Mouse (Mus musculus): ENCODE data around the gene Gm49333.

The Gm49333 gene

GRCm38 (mm10) chr16:20677974-20678675 lies 66.7 kb downstream of the Gm49333 start:
- DNase-seq (ENCODE audit: low spot score in 2 of 2): peak; percentile 79 to 88

- DNase-seq (ENCODE audit: low spot score in 2 of 2): no peak
Measured at GRCm38 (mm10) chr16:20690774-20691173, 79.4 kb downstream of the Gm49333 start.

- no peak for DNase-seq (ENCODE audit: low spot score in 2 of 2)
Measured at GRCm38 (mm10) chr16:20691617-20692016, 80.2 kb downstream of the Gm49333 start.

- DNase-seq (ENCODE audit: low spot score in 2 of 2): no peak
Measured at GRCm38 (mm10) chr16:20692241-20692965, 81.0 kb downstream of the Gm49333 start.

- peak; percentile 65 to 77 for DNase-seq (ENCODE audit: low spot score in 2 of 2)
Measured at GRCm38 (mm10) chr16:20693111-20693701, 81.8 kb downstream of the Gm49333 start, which contains the start of gene Fam131a. Fam131a (plus strand) TSS chr16:20693241.

- DNase-seq (ENCODE audit: low spot score in 2 of 2): no peak
Measured at GRCm38 (mm10) chr16:20694781-20695180, 83.4 kb downstream of the Gm49333 start.
